ENCODE assay signal across 14 mouse cellular contexts in genomic region chr5:114101873-114102272, GRCm38 (mm10). TPM values are rescaled to one million over a fixed set of nuclear protein-coding genes. Genes with fewer than 3 reads are reported as not detected.
"Had no signal": no experiment of that assay in that cellular context is flagged by ENCODE, and none has a peak within 500 bp of the region (broad histone marks: within the 10 kb centered on the region; RNA-seq: fewer than 3 reads in every experiment).

No protein-coding gene starts in this region.

- H3K27ac ChIP-seq: limb, embryonic 12.5 days; liver, embryonic 13.5 days; lung, embryonic 15.5 days; macrophage; midbrain, embryonic 15.5 days; neural tube, embryonic 12.5 days had no signal

- ATAC-seq: liver, postnatal 0 days; midbrain, embryonic 15.5 days had no signal

- DNase-seq: kidney, postnatal 10 days; kidney, postnatal 4 days; liver; liver, embryonic 13.5 days; liver, postnatal 0 days; lung, postnatal 14 days; right cerebral cortex, postnatal 14 days; thymus, postnatal 36 days had no signal

RNA-seq across cellular contexts. Expression of gene Svop, which starts 10.5 kb away (rescaled TPM):
- total RNA-seq: monocyte, adult 5-6 weeks had no signal
